Mouse (Mus musculus) heart, postnatal 0 days (tissue): ENCODE measurements around the gene Tspan1.

Experiments
- CTCF ChIP-seq: IDR thresholded peaks from 2 replicates; pipeline ENCODE4 v1.5.1; 2016; ENCODE audit warnings: antibody characterized with exemption, control low read depth, low read depth
- EP300 ChIP-seq: IDR thresholded peaks from 2 replicates; pipeline ENCODE4 v1.6.1; 2016; ENCODE audit warnings: antibody characterized with exemption, low read depth

DNA sequence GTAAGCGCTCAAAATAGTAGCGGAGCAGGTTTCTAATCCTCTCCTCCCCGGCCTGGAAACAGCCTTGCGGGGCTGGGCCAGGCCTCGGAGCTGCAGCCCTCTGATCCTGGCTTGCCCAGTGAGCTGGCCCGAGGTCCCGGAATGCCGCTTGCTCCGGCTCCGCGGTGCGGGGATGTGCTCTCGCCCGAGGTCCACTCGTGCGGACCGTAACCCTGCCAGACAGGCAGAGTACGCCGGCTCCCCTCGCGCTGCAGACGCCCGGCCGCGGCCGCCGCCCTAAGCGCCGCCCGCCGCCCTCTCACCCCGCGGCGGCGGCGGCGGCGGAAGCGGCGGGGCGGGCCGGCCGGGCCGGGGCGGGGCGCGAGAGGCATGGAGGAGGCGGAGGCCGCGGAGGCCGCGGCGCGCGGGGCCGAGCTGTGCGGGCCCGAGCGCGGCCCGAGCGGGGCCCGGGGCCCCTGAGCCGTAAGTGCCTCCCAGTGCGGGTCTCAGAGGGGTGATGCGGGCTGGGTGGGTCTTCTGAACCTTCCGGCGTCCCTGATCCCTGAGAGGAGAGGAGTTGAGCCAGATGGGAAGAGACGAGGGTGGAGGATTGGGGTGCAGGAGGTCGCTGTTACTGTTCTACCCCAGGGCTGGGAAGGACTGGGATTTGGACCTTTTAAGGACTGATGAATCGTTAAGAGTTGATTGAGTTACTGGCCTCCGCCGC, 17.1 kb downstream of the Tspan1 start:
- no peak for TF ChIP-seq EP300
- no peak for TF ChIP-seq CTCF
